In the genomic region with DNA sequence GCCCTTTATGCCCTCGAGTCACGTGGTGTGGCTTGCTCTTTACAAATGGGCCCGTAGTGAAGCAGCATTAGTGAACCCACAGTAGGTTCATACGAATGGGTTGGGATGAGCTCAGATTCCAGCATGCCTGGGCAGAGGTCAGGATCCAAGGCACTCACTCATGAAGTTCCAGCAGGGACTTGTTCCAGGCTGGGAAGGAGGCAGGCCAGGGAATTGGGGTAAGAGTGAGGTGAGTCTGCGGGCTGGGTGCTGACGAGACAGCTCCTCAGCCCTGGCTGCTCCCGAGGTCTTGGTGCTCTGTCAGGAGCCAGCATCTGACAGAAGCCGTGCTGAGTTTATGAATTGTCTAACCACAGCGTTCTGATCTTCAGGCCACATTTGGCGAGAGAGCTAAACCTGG, we compare ENCODE assay signal across 9 mouse cellular contexts.
DNase-seq lines count a peak whose midpoint lies in the region; ATAC-seq and TF ChIP-seq lines count a peak whose summit lies in the region.
"Had no signal": no experiment of that assay in that cellular context is flagged by ENCODE, and none has a peak within 500 bp of the region (broad histone marks: within the 10 kb centered on the region; RNA-seq: fewer than 3 reads in every experiment).

No protein-coding gene starts in this region.

- no peak overlapping the region for H3K4me3 ChIP-seq in lung, embryonic 15.5 days
- no peak overlapping the region for H3K4me3 ChIP-seq in lung, postnatal 0 days (ENCODE audit: low read depth, low read length)
- H3K4me3 ChIP-seq in kidney, adult 2 months (ENCODE audit: insufficient read depth, low read depth, low read length), result no peak overlapping the region
- peak overlapping the region; percentile 15; the same call in 1 of the 2 replicates for H3K4me3 ChIP-seq in small intestine, adult 2 months (ENCODE audit: low read depth, low read length)

- no peaks in the 10 kb centered on the region for H3K36me3 ChIP-seq in lung, embryonic 15.5 days
- H3K36me3 ChIP-seq in lung, postnatal 0 days (ENCODE audit: insufficient read depth, low read length), result no peaks in the 10 kb centered on the region
- H3K36me3 ChIP-seq in kidney, adult 2 months (ENCODE audit: control insufficient read depth, insufficient read depth, low read length), result no peaks in the 10 kb centered on the region
- H3K36me3 ChIP-seq in small intestine, adult 2 months (ENCODE audit: control insufficient read depth, insufficient read depth, low read length), result no peaks in the 10 kb centered on the region

- no peaks in the 10 kb centered on the region for H3K9me3 ChIP-seq in lung, embryonic 15.5 days
- H3K9me3 ChIP-seq in lung, postnatal 0 days (ENCODE audit: low read length), result no peaks in the 10 kb centered on the region

- no peak for ATAC-seq in lung, embryonic 15.5 days (ENCODE audit: borderline replicate concordance, extremely low read depth, low FRiP score, low TSS enrichment)
- no peak for ATAC-seq in lung, postnatal 0 days

- no peak for TF ChIP-seq CTCF in lung, postnatal 0 days (IDR thresholded peaks at IDR 0.05)
- TF ChIP-seq CTCF in kidney, adult 2 months (conservative IDR thresholded peaks at IDR 0.05; ENCODE audit: insufficient read depth, insufficient read length, low read depth, low read length), result no peak
- no peak for TF ChIP-seq CTCF in small intestine, adult 2 months (IDR thresholded peaks at IDR 0.05; ENCODE audit: extremely low read depth, insufficient read length, insufficient replicate concordance, low read depth, low read length)

- no peak for TF ChIP-seq POLR2A in kidney, adult 2 months (IDR thresholded peaks at IDR 0.05; ENCODE audit: low read depth, low read length)
- TF ChIP-seq POLR2A in small intestine, adult 2 months (IDR thresholded peaks at IDR 0.05; ENCODE audit: low read depth, low read length), result no peak

- H3K27me3 ChIP-seq in lung, embryonic 15.5 days, result no peaks in the 10 kb centered on the region
- H3K27me3 ChIP-seq in lung, postnatal 0 days (replicated peaks; ENCODE audit: insufficient read depth, low read length), result no peaks in the 10 kb centered on the region
- H3K27me3 ChIP-seq in kidney, adult 2 months (replicated peaks; ENCODE audit: control insufficient read depth, insufficient read depth, low read length), result no peaks in the 10 kb centered on the region
- no peaks in the 10 kb centered on the region for H3K27me3 ChIP-seq in small intestine, adult 2 months (ENCODE audit: control insufficient read depth, insufficient read depth, low read length)

- WGBS in lung, embryonic 15.5 days, result 37% methylated on average over 10 of the region's 10 CpGs
- 44% methylated on average over 10 of the region's 10 CpGs for WGBS in lung, postnatal 0 days
- WGBS in kidney, adult 2 months, result 42% methylated on average over 10 of the region's 10 CpGs
- WGBS in small intestine, adult 2 months, result 23% methylated on average over 10 of the region's 10 CpGs

- DNase-seq in adrenal gland, adult (ENCODE audit: inconsistent age in 2 of 2, low spot score in 1 of 2), result peak; percentile 71 to 81
- no peak for DNase-seq in adrenal gland, adult 18-20 months (ENCODE audit: low spot score in 2 of 2)
- DNase-seq in lung, postnatal 0 days (ENCODE audit: low spot score), result no peak
- DNase-seq in kidney, adult 2 months, result peak; percentile 93
- no peak for DNase-seq in thymus, postnatal 25 days
- no peak for DNase-seq in embryo, embryonic 9.5 days (ENCODE audit: extremely low spot score)
- DNase-seq: heart, postnatal 10 days had no signal

- peaks cover 43% of the 10 kb centered on the region for H3K4me1 ChIP-seq in lung, embryonic 15.5 days
- H3K4me1 ChIP-seq in lung, postnatal 0 days (ENCODE audit: insufficient read depth, low read depth, low read length), result no peaks in the 10 kb centered on the region
- peaks cover 29% of the 10 kb centered on the region for H3K4me1 ChIP-seq in kidney, adult 2 months (ENCODE audit: control insufficient read depth, insufficient read depth, low read length)
- H3K4me1 ChIP-seq in small intestine, adult 2 months (ENCODE audit: control insufficient read depth, insufficient read depth, insufficient read length, low read length), result peaks cover 35% of the 10 kb centered on the region

- no peak for TF ChIP-seq EP300 in lung, postnatal 0 days (IDR thresholded peaks at IDR 0.05)

- H3K27ac ChIP-seq in lung, embryonic 15.5 days, result peak overlapping the region; percentile 29; the same call in 1 of the 2 replicates
- no peak overlapping the region for H3K27ac ChIP-seq in lung, postnatal 0 days (ENCODE audit: low read length)
- peak overlapping the region; percentile 75 for H3K27ac ChIP-seq in kidney, adult 2 months (ENCODE audit: insufficient read depth, low read depth, low read length)
- H3K27ac ChIP-seq in small intestine, adult 2 months (ENCODE audit: insufficient read depth, low read depth, low read length), result peak overlapping the region; percentile 87

- no peak overlapping the region for H3K4me2 ChIP-seq in lung, embryonic 15.5 days
- no peak overlapping the region for H3K4me2 ChIP-seq in lung, postnatal 0 days (replicated peaks; ENCODE audit: low read depth, low read length)

- no peak overlapping the region for H3K9ac ChIP-seq in lung, embryonic 15.5 days
- H3K9ac ChIP-seq in lung, postnatal 0 days (replicated peaks; ENCODE audit: low read depth), result no peak overlapping the region

Comparison
In these comparisons a context has a peak if more than half of its experiments do, and no peak if none do; other contexts are left out.
1. DNase-seq: peak in adrenal gland, adult (2 of 2) and kidney, adult 2 months (single experiment); none in adrenal gland, adult 18-20 months (0 of 2), lung, postnatal 0 days (single experiment), thymus, postnatal 25 days (single experiment) and embryo, embryonic 9.5 days (single experiment).